Comparison of ENCODE assay signal across 20 mouse cellular contexts in genomic region chr12:81241676-81242075, GRCm38 (mm10).
DNase-seq lines count a peak whose midpoint lies in the region; ATAC-seq and TF ChIP-seq lines count a peak whose summit lies in the region.
"Had no signal": no experiment of that assay in that cellular context is flagged by ENCODE, and none has a peak within 500 bp of the region (broad histone marks: within the 10 kb centered on the region; RNA-seq: fewer than 3 reads in every experiment).

No protein-coding gene starts in this region.

- TF ChIP-seq POLR2A in olfactory bulb, adult 2 months (IDR thresholded peaks at IDR 0.05; ENCODE audit: insufficient read depth, low read depth, low read length), result no peak

- ATAC-seq in cerebellum, adult (ENCODE audit: insufficient number of reproducible peaks, low FRiP score, low TSS enrichment), result no peak
- ATAC-seq: activated CD4-positive, CD25-positive, alpha-beta regulatory T cell, adult 4 months; Patski had no signal

- DNase-seq in cerebellum, adult 18-20 months, result peak; percentile 47 to 65
- peak; percentile 11 to 22 for DNase-seq in adrenal gland, postnatal 36 days
- peak; percentile 53 for DNase-seq in cerebellum, adult 9-11 months
- DNase-seq in kidney, adult 18-20 months, result no peak
- DNase-seq in frontal cortex, postnatal 10 days (ENCODE audit: low spot score in 2 of 2), result no peak
- DNase-seq: embryo, embryonic 11 days; gastrocnemius, postnatal 14 days; heart, postnatal 36 days; kidney, adult 8-10 months; kidney, postnatal 36 days; midbrain, embryonic 14.5 days had no signal

- no peak overlapping the region for H3K4me3 ChIP-seq in olfactory bulb, adult 2 months (ENCODE audit: insufficient read depth, low read depth, low read length)
- H3K4me3 ChIP-seq: embryonic facial prominence, embryonic 15.5 days; heart, embryonic 13.5 days; hindbrain, embryonic 15.5 days; myocyte; neural tube, embryonic 15.5 days had no signal

- peak overlapping the region; percentile 59; the same call in 1 of the 2 replicates for H3K27ac ChIP-seq in olfactory bulb, adult 2 months (ENCODE audit: insufficient read depth, low read depth, low read length)
- H3K27ac ChIP-seq: embryonic facial prominence, embryonic 15.5 days; heart, embryonic 13.5 days; hindbrain, embryonic 15.5 days; neural tube, embryonic 15.5 days had no signal

- no peak for TF ChIP-seq CTCF in olfactory bulb, adult 2 months (IDR thresholded peaks at IDR 0.05; ENCODE audit: insufficient read depth, low read depth, low read length)

- H3K4me1 ChIP-seq in olfactory bulb, adult 2 months (ENCODE audit: control insufficient read depth, insufficient read depth, low read length), result peaks cover 11% of the 10 kb centered on the region
- H3K4me1 ChIP-seq: embryonic facial prominence, embryonic 15.5 days; heart, embryonic 13.5 days; neural tube, embryonic 15.5 days had no signal

- 93% methylated on average over 2 of the region's 2 CpGs for WGBS in olfactory bulb, adult 2 months

Comparison
In these comparisons a context has a peak if more than half of its experiments do, and no peak if none do; other contexts are left out.
1. DNase-seq: peak in cerebellum, adult 18-20 months (2 of 2), adrenal gland, postnatal 36 days (2 of 2) and cerebellum, adult 9-11 months (single experiment); none in kidney, adult 18-20 months (single experiment) and frontal cortex, postnatal 10 days (0 of 2).